Mouse (Mus musculus): ENCODE measurements at regions not wholly inside any gene's neighbourhood (a gene's known extent, or its start where the extent isn't known, plus 50 kb on each side); places are given as distances from the start of the nearest gene placed in this dataset.
A peak's percentile ranks its signal among the peaks of the same experiment; 100 is the strongest.

DNA sequence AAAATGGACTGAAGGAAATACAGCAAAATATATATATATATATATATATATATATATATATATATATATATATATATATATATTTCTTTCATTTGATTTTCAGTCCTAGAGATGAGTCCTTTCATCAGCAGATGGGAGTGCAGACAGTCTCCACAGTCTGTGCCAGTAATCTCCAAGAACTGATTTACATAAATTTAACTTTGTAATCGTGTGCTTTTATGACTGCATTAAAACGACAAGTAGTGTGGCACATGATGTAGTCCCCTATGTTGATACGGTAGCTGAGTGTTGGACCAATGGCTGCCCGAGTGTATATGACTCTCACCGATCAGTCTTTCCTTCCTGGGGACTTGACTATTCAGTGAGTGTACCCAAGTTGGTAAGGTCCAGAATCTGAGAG is 378.2 kb upstream of the Tmpo start:
- Histone ChIP-seq H3K27ac (ENCODE audit: low read depth) (no peak overlapping the region), H3K4me3 (ENCODE audit: low read depth, low read length) (no peak overlapping the region)

DNA sequence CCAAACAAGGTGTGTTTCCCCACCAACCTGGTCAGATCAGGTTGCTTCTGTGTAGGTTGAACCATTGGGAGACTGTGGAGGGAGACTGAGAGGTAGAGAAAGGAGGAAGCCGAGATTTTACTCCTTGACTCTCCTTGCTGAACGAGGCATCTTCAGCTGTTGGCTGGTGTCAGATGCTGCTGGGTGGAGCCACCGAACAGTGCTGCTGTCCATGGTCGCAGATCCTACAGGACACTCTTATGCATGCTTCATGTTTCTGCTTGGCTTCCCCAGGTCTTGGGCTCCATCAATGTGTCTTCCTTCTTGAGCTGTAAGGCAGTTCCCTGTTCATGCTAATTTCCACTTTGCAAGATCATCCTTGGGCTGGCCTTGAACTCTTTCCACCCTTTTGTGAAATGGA is 367.0 kb upstream of the Tmpo start:
- Histone ChIP-seq H3K4me1 (ENCODE audit: insufficient read depth) (no peaks in the 10 kb centered on the region), H3K4me2 (no peak overlapping the region), H3K27me3 (ENCODE audit: insufficient read depth, low read length) (no peaks in the 10 kb centered on the region), H3K36me3 (ENCODE audit: insufficient read depth) (no peaks in the 10 kb centered on the region), H3K9me3 (ENCODE audit: low read depth, low read length) (no peaks in the 10 kb centered on the region), H3K9ac (no peak overlapping the region), H3K4me3 (ENCODE audit: low read depth, low read length) (no peak overlapping the region), H3K27ac (ENCODE audit: low read depth) (no peak overlapping the region)
- no peak for ATAC-seq (ENCODE audit: insufficient read depth)
- no peak for TF ChIP-seq CTCF (IDR thresholded peaks at IDR 0.05; ENCODE audit: low read depth)
- WGBS: 38% methylated on average over 4 of the region's 4 CpGs
- peak; percentile 19 for DNase-seq

More for the DNA sequence above, 378.2 kb upstream of the Tmpo start:
- 83% methylated on average over 5 of the region's 5 CpGs for WGBS
- ATAC-seq (ENCODE audit: insufficient read depth): no peak
- Histone ChIP-seq H3K4me2 (no peak overlapping the region), H3K27me3 (ENCODE audit: insufficient read depth, low read length) (no peaks in the 10 kb centered on the region), H3K4me1 (ENCODE audit: insufficient read depth) (no peaks in the 10 kb centered on the region), H3K36me3 (ENCODE audit: insufficient read depth) (no peaks in the 10 kb centered on the region), H3K9me3 (ENCODE audit: low read depth, low read length) (no peaks in the 10 kb centered on the region), H3K9ac (no peak overlapping the region)
- TF ChIP-seq CTCF (IDR thresholded peaks at IDR 0.05; ENCODE audit: low read depth): no peak
- no peak for DNase-seq

DNA sequence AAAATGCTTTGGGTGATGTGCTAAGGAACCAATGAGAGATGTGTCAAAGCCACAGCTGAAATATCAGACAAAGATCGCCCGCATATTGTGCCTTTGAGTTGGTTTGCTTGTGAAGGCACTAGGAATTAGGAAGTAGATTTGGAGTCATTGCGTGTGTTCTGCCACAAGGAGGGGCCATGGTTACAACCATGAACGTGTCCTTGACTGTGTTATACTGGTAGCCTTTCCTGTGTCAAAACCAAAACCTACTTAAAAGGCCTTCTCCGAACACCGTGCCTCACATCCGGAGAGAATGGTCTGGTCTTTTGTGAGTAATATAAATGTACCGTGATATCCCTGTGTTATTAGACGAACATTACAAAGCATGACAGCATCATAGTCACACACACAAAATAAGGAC is 365.0 kb upstream of the Tmpo start:
- Histone ChIP-seq H3K27ac (ENCODE audit: low read depth) (no peak overlapping the region), H3K36me3 (ENCODE audit: insufficient read depth) (no peaks in the 10 kb centered on the region), H3K4me3 (ENCODE audit: low read depth, low read length) (no peak overlapping the region), H3K9me3 (ENCODE audit: low read depth, low read length) (no peaks in the 10 kb centered on the region), H3K9ac (no peak overlapping the region), H3K4me1 (ENCODE audit: insufficient read depth) (no peaks in the 10 kb centered on the region), H3K27me3 (ENCODE audit: insufficient read depth, low read length) (no peaks in the 10 kb centered on the region), H3K4me2 (no peak overlapping the region)
- ATAC-seq (ENCODE audit: insufficient read depth) (peak; percentile 41; the same call in 1 of the 2 replicates), DNase-seq (peak; percentile 61)
- peak; percentile 69 for TF ChIP-seq CTCF (IDR thresholded peaks at IDR 0.05; ENCODE audit: low read depth)
- 49% methylated on average over 9 of the region's 9 CpGs for WGBS

DNA sequence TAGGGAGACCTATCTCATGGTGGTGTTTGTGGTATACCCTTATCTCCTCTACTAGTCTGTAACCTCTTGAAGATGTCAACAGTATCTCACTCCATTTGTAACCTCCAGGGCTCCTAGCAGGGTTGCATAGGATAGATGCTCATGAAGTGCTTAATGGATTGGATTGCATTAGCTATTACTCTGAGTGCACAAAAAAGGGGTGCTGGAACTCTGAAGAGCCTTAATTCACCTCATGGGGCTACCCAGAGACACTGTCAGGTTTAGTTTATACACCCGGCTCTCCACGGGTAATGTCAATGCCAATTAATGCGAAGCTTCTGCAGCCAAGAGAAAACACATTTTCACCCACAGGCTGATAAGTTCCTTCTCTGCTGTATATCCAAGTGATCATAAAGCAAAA is 364.3 kb upstream of the Tmpo start:
- no peak overlapping the region for H3K9ac ChIP-seq
- 77% methylated on average over 3 of the region's 3 CpGs for WGBS
- no peaks in the 10 kb centered on the region for H3K9me3 ChIP-seq (ENCODE audit: low read depth, low read length)
- H3K27ac ChIP-seq (ENCODE audit: low read depth): no peak overlapping the region
- H3K27me3 ChIP-seq (ENCODE audit: insufficient read depth, low read length): no peaks in the 10 kb centered on the region
- H3K4me1 ChIP-seq (ENCODE audit: insufficient read depth): no peaks in the 10 kb centered on the region
- ATAC-seq (ENCODE audit: insufficient read depth): no peak
- H3K4me2 ChIP-seq: no peak overlapping the region
- no peak for TF ChIP-seq CTCF (IDR thresholded peaks at IDR 0.05; ENCODE audit: low read depth)
- no peak for DNase-seq
- no peak overlapping the region for H3K4me3 ChIP-seq (ENCODE audit: low read depth, low read length)
- H3K36me3 ChIP-seq (ENCODE audit: insufficient read depth): no peaks in the 10 kb centered on the region

DNA sequence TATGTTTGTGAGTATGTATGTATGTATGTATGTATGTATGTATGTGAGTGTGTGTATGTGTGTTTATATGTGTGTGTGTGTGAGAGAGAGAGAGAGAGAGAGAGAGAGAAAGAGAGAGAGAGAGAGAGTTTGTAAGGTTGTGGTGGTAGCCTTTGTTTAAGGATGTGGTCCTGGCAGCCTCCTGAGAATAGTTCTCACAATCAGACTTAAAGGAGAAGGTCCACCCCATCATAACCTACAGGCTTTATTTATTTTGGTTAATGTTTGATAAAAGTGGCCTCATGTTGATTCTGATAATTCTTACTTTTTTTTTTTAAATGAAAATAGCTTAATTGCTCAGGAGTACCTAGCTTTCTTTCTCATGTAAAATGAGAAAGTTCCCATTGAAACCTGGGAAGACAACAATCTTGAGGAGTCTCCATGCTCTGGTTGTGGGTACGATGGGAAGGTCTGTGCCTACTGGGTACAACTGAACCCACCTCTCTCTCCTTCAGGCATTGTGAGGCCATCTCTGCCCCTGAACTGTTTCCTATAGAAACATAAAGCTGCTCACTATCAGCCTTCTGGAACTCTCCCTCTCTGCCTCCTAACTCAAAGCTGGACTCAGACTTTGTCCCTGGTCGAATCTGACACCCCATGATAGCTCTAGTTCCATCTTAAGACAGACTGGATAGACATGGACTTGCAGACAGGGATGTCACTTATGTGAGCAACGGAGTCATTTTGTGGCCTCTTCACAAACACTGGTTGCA is 362.2 kb upstream of the Tmpo start:
- H3K4me3 ChIP-seq (ENCODE audit: low read depth, low read length): no peak overlapping the region
- TF ChIP-seq CTCF (IDR thresholded peaks at IDR 0.05; ENCODE audit: low read depth): no peak
- H3K9me3 ChIP-seq (ENCODE audit: low read depth, low read length): no peaks in the 10 kb centered on the region
- H3K27ac ChIP-seq (ENCODE audit: low read depth): no peak overlapping the region
- no peaks in the 10 kb centered on the region for H3K4me1 ChIP-seq (ENCODE audit: insufficient read depth)
- DNase-seq: no peak
- H3K4me2 ChIP-seq: no peak overlapping the region
- WGBS: 72% methylated on average over 3 of the region's 3 CpGs
- no peaks in the 10 kb centered on the region for H3K36me3 ChIP-seq (ENCODE audit: insufficient read depth)
- H3K9ac ChIP-seq: no peak overlapping the region
- no peaks in the 10 kb centered on the region for H3K27me3 ChIP-seq (ENCODE audit: insufficient read depth, low read length)
- no peak for ATAC-seq (ENCODE audit: insufficient read depth)

DNA sequence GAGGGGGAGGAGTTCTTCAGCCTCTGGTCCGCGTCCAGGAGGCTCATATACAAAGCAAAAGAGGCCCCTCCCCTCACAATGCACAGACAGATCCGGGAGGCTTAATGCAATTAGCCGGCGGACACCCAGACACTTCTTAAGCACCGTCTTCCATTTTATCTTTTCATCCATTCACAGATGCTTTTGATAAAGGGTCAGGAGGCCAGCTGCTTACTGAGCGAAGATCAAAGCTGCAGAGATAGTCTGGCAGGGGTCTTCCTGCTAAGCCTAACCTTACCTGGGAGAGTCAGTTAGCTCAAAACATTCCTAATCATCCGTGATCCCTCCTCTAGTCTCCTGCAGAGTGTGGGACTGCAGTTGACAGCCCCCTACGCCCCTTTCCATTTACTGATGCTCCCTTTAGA is 361.1 kb upstream of the Tmpo start:
- H3K4me1 ChIP-seq (ENCODE audit: insufficient read depth): no peaks in the 10 kb centered on the region
- DNase-seq: peak; percentile 6
- no peak overlapping the region for H3K4me2 ChIP-seq
- H3K9me3 ChIP-seq (ENCODE audit: low read depth, low read length): no peaks in the 10 kb centered on the region
- WGBS: 7% methylated on average over 9 of the region's 9 CpGs
- H3K9ac ChIP-seq: no peak overlapping the region
- no peak for ATAC-seq (ENCODE audit: insufficient read depth)
- H3K27me3 ChIP-seq (ENCODE audit: insufficient read depth, low read length): no peaks in the 10 kb centered on the region
- no peaks in the 10 kb centered on the region for H3K36me3 ChIP-seq (ENCODE audit: insufficient read depth)
- TF ChIP-seq CTCF (IDR thresholded peaks at IDR 0.05; ENCODE audit: low read depth): no peak
- no peak overlapping the region for H3K4me3 ChIP-seq (ENCODE audit: low read depth, low read length)
- no peak overlapping the region for H3K27ac ChIP-seq (ENCODE audit: low read depth)

DNA sequence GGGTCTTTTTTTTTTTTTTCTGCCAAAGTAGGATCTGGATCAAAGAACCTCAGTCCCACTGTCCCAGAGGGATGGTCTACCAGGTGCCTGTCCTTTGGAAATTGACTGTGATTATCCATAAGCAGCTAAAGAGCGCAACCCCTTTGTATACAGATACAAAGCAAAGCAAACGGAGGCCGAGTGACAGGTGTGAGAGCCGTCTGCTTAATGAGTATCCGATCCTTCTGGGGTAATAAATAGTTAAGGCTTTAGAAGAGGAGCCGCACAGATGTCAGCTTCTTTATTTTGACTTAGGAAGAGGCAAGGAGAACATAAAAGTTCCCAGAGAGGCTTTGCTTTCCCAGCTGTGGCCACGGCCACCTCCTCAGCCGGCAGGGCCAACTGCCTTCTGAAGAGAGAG is 356.1 kb upstream of the Tmpo start:
- no peak for ATAC-seq (ENCODE audit: insufficient read depth)
- TF ChIP-seq CTCF (IDR thresholded peaks at IDR 0.05; ENCODE audit: low read depth): no peak
- Histone ChIP-seq H3K27me3 (ENCODE audit: insufficient read depth, low read length) (no peaks in the 10 kb centered on the region), H3K27ac (ENCODE audit: low read depth) (no peak overlapping the region), H3K9ac (no peak overlapping the region), H3K4me3 (ENCODE audit: low read depth, low read length) (no peak overlapping the region), H3K9me3 (ENCODE audit: low read depth, low read length) (no peaks in the 10 kb centered on the region), H3K4me1 (ENCODE audit: insufficient read depth) (no peaks in the 10 kb centered on the region), H3K36me3 (ENCODE audit: insufficient read depth) (no peaks in the 10 kb centered on the region), H3K4me2 (no peak overlapping the region)
- DNase-seq: no peak
- 25% methylated on average over 8 of the region's 8 CpGs for WGBS

Measured in lung, embryonic 14.5 days (tissue).